Mouse (Mus musculus) ES-E14 (cell line): ENCODE results near the gene Sdc4. TPM values are rescaled to one million over a fixed set of nuclear protein-coding genes. Genes with fewer than 3 reads are reported as not detected.
A peak's percentile ranks its signal among the peaks of the same experiment; 100 is the strongest.

Experiments used
- DNase-seq: peaks from one replicate; pipeline ENCODE4 v3.0.0-alpha.2; 2013; ENCODE audit warnings: low read depth, low spot score
- H3K27ac ChIP-seq: 2 replicates; pipeline ENCODE4 v1.5.1; 2012; ENCODE audit warnings: low read depth, mild to moderate bottlenecking, low read length, moderate library complexity, mixed read lengths; ENCODE audit not compliant: poor library complexity, insufficient read depth, severe bottlenecking
- H3K36me3 ChIP-seq: 2 replicates; pipeline ENCODE4 v1.6.1; 2012; ENCODE audit warnings: mild to moderate bottlenecking, low read length, moderate library complexity, mixed read lengths; ENCODE audit not compliant: control insufficient read depth, poor library complexity, insufficient read depth, severe bottlenecking
- H3K4me1 ChIP-seq, 2 experiments: fragments of 150-350 bp in 1 of 2; sonication (generic) in 1 of 2; 2 replicates each; pipeline ENCODE4 v1.6.1; 2012; ENCODE audit warnings: low read length in 2 of 2, mild to moderate bottlenecking in 1 of 2, mixed read lengths in 1 of 2; ENCODE audit not compliant: control insufficient read depth in 2 of 2, insufficient read depth in 2 of 2, poor library complexity in 1 of 2
- H3K4me3 ChIP-seq, 2 experiments: fragments of 150-350 bp in 1 of 2; sonication (generic) in 1 of 2; 2 replicates each; pipeline ENCODE4 v1.5.1; 2012; ENCODE audit warnings: low read length in 2 of 2, low read depth in 1 of 2, mild to moderate bottlenecking in 1 of 2, mixed read lengths in 1 of 2; ENCODE audit not compliant: insufficient read depth in 1 of 2, poor library complexity in 1 of 2, severe bottlenecking in 1 of 2
- H3K9ac ChIP-seq: 2 replicates; pipeline ENCODE4 v1.6.1; 2012; ENCODE audit warnings: low read depth, mild to moderate bottlenecking, low read length, mixed read lengths; ENCODE audit not compliant: poor library complexity, insufficient read depth, severe bottlenecking
- H3K9me3 ChIP-seq: fragments of 150-350 bp; sonication (generic); 2 replicates; pipeline ENCODE4 v1.6.1; 2012; ENCODE audit warnings: low read depth, mild to moderate bottlenecking, low read length; ENCODE audit not compliant: control insufficient read depth, insufficient read depth
- CHD2 ChIP-seq: IDR thresholded peaks from 2 replicates; pipeline ENCODE4 v1.6.1; 2014; ENCODE audit warnings: mild to moderate bottlenecking, low read depth, low read length, inconsistent platforms
- HCFC1 ChIP-seq: IDR thresholded peaks from 2 replicates; pipeline ENCODE4 v1.6.1; 2012; ENCODE audit warnings: low read length, inconsistent platforms, borderline replicate concordance; ENCODE audit not compliant: insufficient read depth
- MAFK ChIP-seq: IDR thresholded peaks from 2 replicates; pipeline ENCODE4 v1.6.1; 2014; ENCODE audit warnings: mild to moderate bottlenecking, low read depth, low read length, inconsistent platforms; ENCODE audit not compliant: insufficient read depth
- ZC3H11A ChIP-seq: IDR thresholded peaks from 2 replicates; pipeline ENCODE4 v1.6.1; 2012; ENCODE audit warnings: low read depth, mild to moderate bottlenecking, inconsistent platforms, low read length, borderline replicate concordance
- ZNF384 ChIP-seq: IDR thresholded peaks from 2 replicates; pipeline ENCODE4 v1.6.1; 2012; ENCODE audit warnings: low read depth, low read length, inconsistent platforms
- in situ Hi-C, 2 experiments: fragments of 600-800 bp; cut with MboI; formaldehyde crosslinking; loops; one replicate each; pipeline ENCODE4 v1.15.1; 2025; ENCODE audit warnings: low sequenced_read_pairs in 2 of 2, inconsistent platforms in 1 of 2; ENCODE audit not compliant: unreplicated experiment in 2 of 2
- total RNA-seq: library from RNA; depleted of rRNA; stranded (reverse); fragments of 300-350 nt; gene quantifications from 2 replicates; pipeline ENCODE4 v1.2.3, GENCODE M21; 2012

The Sdc4 gene
- total RNA-seq, 1 experiment: 102 TPM

DNA sequence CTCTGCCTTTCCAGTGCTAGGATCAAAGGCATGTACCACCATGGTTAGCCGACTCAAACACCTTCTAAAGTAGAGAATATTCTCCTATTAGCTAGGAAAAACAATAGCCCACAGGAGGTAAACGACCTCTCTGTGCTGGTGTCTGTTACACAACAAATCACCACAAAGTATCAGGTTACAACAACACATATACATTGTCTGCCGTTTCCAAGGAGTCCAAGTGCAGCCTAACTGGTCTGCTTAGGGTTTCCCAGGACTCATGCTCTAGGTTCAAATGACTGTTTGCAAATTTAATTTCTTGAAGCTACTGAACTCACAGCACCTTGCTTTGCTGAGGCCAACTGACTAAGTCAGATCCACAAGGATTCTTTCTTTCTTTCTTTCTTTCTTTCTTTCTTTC, 24.2 kb downstream of the Sdc4 start:
- in situ Hi-C loops: no loop called here
- DNase-seq: no peak
- H3K9me3 ChIP-seq: no peaks in the 10 kb centered on the region
- peaks cover 5% of the 10 kb centered on the region; the same call in 1 of the 2 replicates for H3K36me3 ChIP-seq
- TF ChIP-seq ZNF384 (peak; percentile 79), CHD2 (no peak), HCFC1 (no peak)
- H3K4me3 ChIP-seq: no peak overlapping the region
- H3K4me1 ChIP-seq: peaks cover 1 to 8% of the 10 kb centered on the region in 2 experiments; a peak in 1 of 4 replicates
- no peak overlapping the region for H3K9ac ChIP-seq
- H3K27ac ChIP-seq: no peak overlapping the region

DNA sequence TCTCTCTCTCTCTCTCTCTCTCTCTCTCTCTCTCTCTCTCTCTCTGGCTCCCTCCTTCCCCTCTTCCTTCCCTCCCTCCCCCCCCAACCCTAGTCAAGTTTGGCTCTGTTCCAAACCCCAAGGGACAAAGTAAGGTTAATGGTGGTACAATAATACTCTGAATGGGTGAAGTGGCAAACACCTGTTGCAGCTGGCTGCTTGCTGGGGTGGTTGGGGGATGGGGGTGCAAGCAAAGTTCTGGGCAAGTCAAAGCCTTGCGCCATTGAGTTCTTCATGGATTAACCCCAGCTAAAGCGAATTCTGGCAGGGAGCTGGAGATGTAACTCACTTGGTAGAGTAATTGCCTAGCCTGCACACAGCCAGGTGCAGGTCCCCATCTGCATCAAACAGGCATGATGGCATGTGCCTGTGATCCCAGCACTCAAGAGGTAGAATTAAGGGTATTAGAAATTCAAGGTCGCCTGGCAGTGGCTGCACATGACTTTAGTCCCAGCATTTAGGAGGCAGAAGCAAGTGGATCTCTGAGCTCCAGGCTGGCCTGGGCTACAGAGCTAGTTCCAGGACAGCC, 25.3 kb downstream of the Sdc4 start:
- no peak for DNase-seq

DNA sequence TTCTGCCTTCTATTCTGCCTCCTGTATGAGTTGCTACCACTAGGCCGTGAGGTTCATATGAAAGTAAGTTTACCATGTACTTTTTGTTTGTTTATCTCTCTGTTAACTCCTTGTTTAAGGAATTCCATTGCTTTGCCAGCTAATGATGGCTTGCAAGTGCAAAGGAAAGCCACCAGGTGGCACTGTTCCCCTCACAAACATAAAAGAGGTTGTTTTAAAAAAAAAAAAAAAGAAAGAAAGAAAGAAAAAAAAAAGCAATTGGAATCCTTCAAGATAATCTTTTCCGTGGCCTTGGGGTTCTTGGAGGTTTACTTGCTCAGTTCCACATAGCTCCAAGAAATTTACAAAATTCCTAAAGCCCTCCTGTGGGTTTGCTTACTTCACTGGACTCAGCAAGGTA, 26.5 kb downstream of the Sdc4 start:
- Histone ChIP-seq H3K4me3 (no peak overlapping the region), H3K4me1 (peaks cover 1 to 11% of the 10 kb centered on the region in 2 experiments; a peak in 1 of 4 replicates), H3K9ac (no peak overlapping the region), H3K36me3 (no peaks in the 10 kb centered on the region), H3K9me3 (no peaks in the 10 kb centered on the region), H3K27ac (no peak overlapping the region)
- DNase-seq: no peak
- in situ Hi-C loops: no loop called here
- peak; percentile 97 for TF ChIP-seq ZNF384
- TF ChIP-seq HCFC1: no peak

More for the DNA sequence above, 25.3 kb downstream of the Sdc4 start:
- Histone ChIP-seq H3K27ac (no peak overlapping the region), H3K4me3 (no peak overlapping the region), H3K9me3 (no peaks in the 10 kb centered on the region), H3K4me1 (peaks cover 1 to 11% of the 10 kb centered on the region in 2 experiments; a peak in 1 of 4 replicates), H3K9ac (no peak overlapping the region), H3K36me3 (peaks cover 1% of the 10 kb centered on the region; the same call in 1 of the 2 replicates)
- in situ Hi-C loops: no loop called here
- TF ChIP-seq CHD2 (no peak), HCFC1 (no peak)

DNA sequence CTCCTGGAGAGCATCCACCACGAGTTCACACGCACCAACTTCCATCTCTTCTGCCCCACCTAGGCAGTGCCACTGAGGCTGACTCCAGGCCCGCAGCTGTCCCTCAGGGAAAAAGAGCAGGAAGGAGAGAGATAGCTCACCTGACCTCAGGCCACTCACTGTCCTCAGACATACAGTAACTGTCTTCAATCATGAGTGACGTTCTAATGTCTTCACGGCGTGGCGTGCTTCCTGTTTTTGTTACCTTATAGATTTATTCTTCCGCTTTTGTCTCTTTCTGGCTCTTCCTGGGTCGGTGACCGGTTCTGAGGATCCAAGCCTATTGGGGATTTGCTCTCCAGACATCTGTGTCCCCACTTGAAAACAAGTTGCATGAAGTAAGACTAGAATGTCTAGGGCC, 29.1 kb downstream of the Sdc4 start:
- no peak for TF ChIP-seq CHD2
- no peak for TF ChIP-seq ZC3H11A
- TF ChIP-seq ZNF384: no peak
- no peak for TF ChIP-seq HCFC1
- no peak for TF ChIP-seq MAFK
- no peak for DNase-seq
- no peaks in the 10 kb centered on the region for H3K9me3 ChIP-seq
- H3K4me1 ChIP-seq: peaks cover 1 to 11% of the 10 kb centered on the region in 2 experiments; a peak in 1 of 4 replicates
- no peak overlapping the region for H3K27ac ChIP-seq
- no peaks in the 10 kb centered on the region for H3K36me3 ChIP-seq
- H3K4me3 ChIP-seq: peak overlapping the region; percentile 48 to 54; a peak in 3 of 4 replicates
- H3K9ac ChIP-seq: 0 out of 2 replicates have a peak overlapping the region, but pooled peaks have one; percentile 9
- in situ Hi-C loops: no loop called here

DNA sequence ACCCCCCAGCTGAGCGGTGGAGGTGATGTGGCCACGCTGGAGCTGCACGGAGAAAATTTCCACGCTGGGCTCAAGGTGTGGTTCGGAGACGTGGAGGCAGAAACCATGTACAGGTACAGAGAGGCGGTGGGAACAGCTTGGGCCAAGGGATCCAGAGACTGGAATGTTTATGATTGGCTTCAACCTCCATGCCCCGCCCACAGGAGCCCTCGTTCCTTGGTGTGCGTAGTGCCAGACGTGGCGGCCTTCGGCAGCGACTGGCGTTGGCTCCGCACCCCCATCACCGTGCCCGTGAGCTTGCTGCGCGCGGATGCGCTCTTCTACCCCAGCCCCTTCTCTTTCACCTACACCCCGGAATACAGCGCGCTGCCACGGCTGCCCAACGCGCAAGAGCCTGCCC, 29.5 kb downstream of the Sdc4 start:
- Histone ChIP-seq H3K9me3 (no peaks in the 10 kb centered on the region), H3K27ac (no peak overlapping the region), H3K9ac (peak overlapping the region; percentile 45; the same call in 1 of the 2 replicates), H3K4me3 (peak overlapping the region; percentile 48 to 54; a peak in 3 of 4 replicates), H3K36me3 (no peaks in the 10 kb centered on the region), H3K4me1 (peaks cover 1 to 11% of the 10 kb centered on the region in 2 experiments; a peak in 1 of 4 replicates)
- TF ChIP-seq ZC3H11A (no peak), ZNF384 (no peak), HCFC1 (no peak), CHD2 (no peak), MAFK (no peak)
- in situ Hi-C loops: no loop called here
- no peak for DNase-seq
